Mouse (Mus musculus) right cerebral cortex, postnatal 36 days (tissue): ENCODE results near the gene Gm6408.
"Not testable (repeated sequence)": the region's sequence is repeated elsewhere in the genome, so short reads cannot be mapped to it uniquely, and the experiment has no call there.

ENCODE experiments used
- DNase-seq, 2 experiments: peaks; one replicate each; pipeline ENCODE4 v3.0.0; 2022; ENCODE audit warnings: low spot score in 2 of 2, mixed read lengths in 1 of 2

Gene Gm6408

GRCm38 (mm10) chr5:146481665-146482064, at the start of gene Gm6408:
TSS of gene Gm6408 (plus strand) at chr5:146481965.
- DNase-seq: not testable (repeated sequence)

GRCm38 (mm10) chr5:146432476-146432875, 49.3 kb upstream of the Gm6408 start:
- no peak for DNase-seq

GRCm38 (mm10) chr5:146435316-146435715, 46.4 kb upstream of the Gm6408 start:
- DNase-seq: no peak

GRCm38 (mm10) chr5:146436796-146437195, 45.0 kb upstream of the Gm6408 start:
- DNase-seq: no peak

- DNase-seq: no peak
Observed at GRCm38 (mm10) chr5:146439152-146439781, 42.5 kb upstream of the Gm6408 start.

- DNase-seq: no peak
Observed at GRCm38 (mm10) chr5:146440273-146440672, 41.5 kb upstream of the Gm6408 start.

- DNase-seq: no peak
Observed at GRCm38 (mm10) chr5:146442767-146443166, 39.0 kb upstream of the Gm6408 start.

- DNase-seq: no peak
Observed at GRCm38 (mm10) chr5:146446633-146447032, 35.1 kb upstream of the Gm6408 start.

- DNase-seq: no peak
Observed at GRCm38 (mm10) chr5:146451592-146452254, 30.0 kb upstream of the Gm6408 start.

- peak; percentile 25 to 37 for DNase-seq
Observed at GRCm38 (mm10) chr5:146453556-146453955, 28.2 kb upstream of the Gm6408 start.

GRCm38 (mm10) chr5:146461612-146462011, 20.2 kb upstream of the Gm6408 start:
- no peak for DNase-seq

GRCm38 (mm10) chr5:146466663-146467062, 15.1 kb upstream of the Gm6408 start:
- peak in 1 of 2 experiments; percentile 22 for DNase-seq

- DNase-seq: no peak
Observed at GRCm38 (mm10) chr5:146468311-146468710, 13.5 kb upstream of the Gm6408 start.

- DNase-seq: no peak
Observed at GRCm38 (mm10) chr5:146470821-146471220, 10.9 kb upstream of the Gm6408 start.

- DNase-seq: no peak
Observed at GRCm38 (mm10) chr5:146471311-146471710, 10.5 kb upstream of the Gm6408 start.

- DNase-seq: no peak
Observed at GRCm38 (mm10) chr5:146471821-146472220, 9.9 kb upstream of the Gm6408 start.

GRCm38 (mm10) chr5:146479564-146479963, 2.2 kb upstream of the Gm6408 start:
- DNase-seq: peak; percentile 29

- not testable (repeated sequence) for DNase-seq
Observed at GRCm38 (mm10) chr5:146488959-146489358, 7.2 kb downstream of the Gm6408 start.

GRCm38 (mm10) chr5:146491063-146491462, 9.3 kb downstream of the Gm6408 start, which contains the start of gene Gm6370:
TSS of gene Gm6370 (plus strand) at chr5:146491363.
- DNase-seq: not testable (repeated sequence)

- not testable (repeated sequence) for DNase-seq
Observed at GRCm38 (mm10) chr5:146502099-146502498, 20.3 kb downstream of the Gm6408 start, which contains the start of gene 4930449I24Rik. TSS of gene 4930449I24Rik (plus strand) at chr5:146502399.

GRCm38 (mm10) chr5:146513823-146514222, 32.1 kb downstream of the Gm6408 start, which contains the start of gene Gm3402:
TSS of gene Gm3402 (plus strand) at chr5:146514123.
- DNase-seq: not testable (repeated sequence)

- not testable (repeated sequence) for DNase-seq
Observed at GRCm38 (mm10) chr5:146525501-146525900, 43.7 kb downstream of the Gm6408 start, which contains the start of gene Gm3404. TSS of gene Gm3404 (plus strand) at chr5:146525801.
